Mouse (Mus musculus) monocyte, adult 2 months (primary cell): ENCODE measurements around the gene Dntt.

Source experiments
- DNase-seq, 2 experiments: peaks; one replicate each; pipeline ENCODE4 v3.0.0; 2022; ENCODE audit warnings: low spot score in 2 of 2, low read depth in 1 of 2

Dntt gene

GRCm38 (mm10) chr19:41008674-41009395 lies 20.2 kb upstream of the Dntt start:
- DNase-seq = no peak

- no peak for DNase-seq
These were observed 17.4 kb upstream of the Dntt start for GRCm38 (mm10) chr19:41011676-41012075.

- no peak for DNase-seq
These were observed 15.5 kb upstream of the Dntt start for GRCm38 (mm10) chr19:41013591-41013990.

GRCm38 (mm10) chr19:41014003-41014402 lies 15.1 kb upstream of the Dntt start:
- DNase-seq = no peak

- no peak for DNase-seq
These were observed 12.9 kb upstream of the Dntt start for GRCm38 (mm10) chr19:41015951-41016716.

GRCm38 (mm10) chr19:41019164-41019675 lies 9.9 kb upstream of the Dntt start:
- no peak for DNase-seq

GRCm38 (mm10) chr19:41020537-41020936 lies 8.5 kb upstream of the Dntt start:
- no peak for DNase-seq

- no peak for DNase-seq
These were observed 6.8 kb upstream of the Dntt start for GRCm38 (mm10) chr19:41022244-41022643.

GRCm38 (mm10) chr19:41026551-41026950 lies 2.5 kb upstream of the Dntt start:
- no peak for DNase-seq

GRCm38 (mm10) chr19:41027024-41027423 lies 2.1 kb upstream of the Dntt start:
- no peak for DNase-seq

- no peak for DNase-seq
These were observed 1.5 kb upstream of the Dntt start for GRCm38 (mm10) chr19:41027601-41028000.

- no peak for DNase-seq
These were observed 1.1 kb downstream of the Dntt start for GRCm38 (mm10) chr19:41030161-41030560.

- no peak for DNase-seq
These were observed 1.9 kb downstream of the Dntt start for GRCm38 (mm10) chr19:41031009-41031408.

- DNase-seq = no peak
These were observed 2.8 kb downstream of the Dntt start for GRCm38 (mm10) chr19:41031869-41032268.

GRCm38 (mm10) chr19:41035809-41036551 lies 6.9 kb downstream of the Dntt start:
- DNase-seq = no peak

GRCm38 (mm10) chr19:41039110-41039509 lies 10.0 kb downstream of the Dntt start:
- DNase-seq = no peak

- DNase-seq = no peak
These were observed 16.2 kb downstream of the Dntt start for GRCm38 (mm10) chr19:41045091-41045770.

- DNase-seq = no peak
These were observed 18.5 kb downstream of the Dntt start for GRCm38 (mm10) chr19:41047437-41048186.

GRCm38 (mm10) chr19:41048187-41048559 lies 19.1 kb downstream of the Dntt start:
- DNase-seq = no peak

GRCm38 (mm10) chr19:41051714-41052113 lies 22.6 kb downstream of the Dntt start:
- no peak for DNase-seq
